Mouse (Mus musculus): ENCODE measurements around the gene Uqcc2. TPM values are rescaled to one million over a fixed set of nuclear protein-coding genes. Genes with fewer than 3 reads are reported as not detected.
A peak's percentile ranks its signal among the peaks of the same experiment; 100 is the strongest.

Uqcc2 gene
- polyA plus RNA-seq, 1 experiment from 2014 or later, result 349 TPM

DNA sequence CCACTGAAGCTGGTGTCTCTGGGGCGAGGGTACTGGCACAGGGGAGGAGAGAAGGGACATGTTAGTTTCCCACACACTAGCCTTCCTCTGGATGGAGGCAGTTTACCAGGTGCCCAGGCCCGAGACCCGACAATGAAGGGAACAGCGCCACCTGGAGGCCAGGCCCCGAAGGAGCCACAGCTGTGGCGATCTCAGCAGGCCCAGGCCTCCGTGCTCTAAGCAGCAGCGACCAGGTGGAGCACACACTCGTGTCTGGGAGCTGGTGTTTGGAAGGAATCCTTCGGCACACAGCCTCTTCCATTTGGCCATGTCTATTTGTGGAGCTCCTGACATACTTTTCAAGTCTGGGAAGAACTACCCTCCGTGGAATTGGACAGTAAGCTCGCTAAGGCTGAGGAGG is 8.5 kb downstream of the Uqcc2 start:
- Histone ChIP-seq H3K4me2 (ENCODE audit: low read depth, low read length) (no peak overlapping the region), H3K4me1 (ENCODE audit: control insufficient read depth, insufficient read depth, low read length) (peaks cover 24% of the 10 kb centered on the region), H3K36me3 (ENCODE audit: control insufficient read depth, insufficient read depth, low read length) (peaks cover 7% of the 10 kb centered on the region; the same call in 1 of the 2 replicates), H3K27ac (ENCODE audit: low read depth, low read length) (no peak overlapping the region), H3K4me3 (ENCODE audit: low read depth, low read length) (no peak overlapping the region), H3K9ac (replicated peaks; ENCODE audit: low read depth, low read length) (no peak overlapping the region), H3K9me3 (ENCODE audit: control insufficient read depth, low read length) (no peaks in the 10 kb centered on the region), H3K27me3 (ENCODE audit: control insufficient read depth, insufficient read depth, low read length) (no peaks in the 10 kb centered on the region; the same call in 1 of the 2 replicates)
- 33% methylated on average over 12 of the region's 12 CpGs for WGBS
- no peak for ATAC-seq (ENCODE audit: low read depth)

GRCm38 (mm10) chr17:27123813-27124375 is 9.8 kb downstream of the Uqcc2 start:
- H3K4me2 ChIP-seq (ENCODE audit: low read depth, low read length), result no peak overlapping the region
- H3K4me1 ChIP-seq (ENCODE audit: control insufficient read depth, insufficient read depth, low read length), result peaks cover 23% of the 10 kb centered on the region; the same call in 1 of the 2 replicates
- H3K27ac ChIP-seq (ENCODE audit: low read depth, low read length), result no peak overlapping the region
- H3K36me3 ChIP-seq (ENCODE audit: control insufficient read depth, insufficient read depth, low read length), result peaks cover 7% of the 10 kb centered on the region; the same call in 1 of the 2 replicates
- no peak overlapping the region for H3K4me3 ChIP-seq (ENCODE audit: low read depth, low read length)
- no peaks in the 10 kb centered on the region for H3K9me3 ChIP-seq (ENCODE audit: control insufficient read depth, low read length)
- no peak for ATAC-seq (ENCODE audit: low read depth)
- WGBS, result 77% methylated on average over 7 of the region's 7 CpGs
- H3K9ac ChIP-seq (replicated peaks; ENCODE audit: low read depth, low read length), result no peak overlapping the region
- H3K27me3 ChIP-seq (ENCODE audit: control insufficient read depth, insufficient read depth, low read length), result no peaks in the 10 kb centered on the region; the same call in 1 of the 2 replicates

- 89% methylated on average over 2 of the region's 2 CpGs for WGBS
- Histone ChIP-seq H3K9ac (replicated peaks; ENCODE audit: low read depth, low read length) (no peak overlapping the region), H3K4me3 (ENCODE audit: low read depth, low read length) (no peak overlapping the region)
Observed at GRCm38 (mm10) chr17:27123103-27123502, 10.6 kb downstream of the Uqcc2 start.

DNA sequence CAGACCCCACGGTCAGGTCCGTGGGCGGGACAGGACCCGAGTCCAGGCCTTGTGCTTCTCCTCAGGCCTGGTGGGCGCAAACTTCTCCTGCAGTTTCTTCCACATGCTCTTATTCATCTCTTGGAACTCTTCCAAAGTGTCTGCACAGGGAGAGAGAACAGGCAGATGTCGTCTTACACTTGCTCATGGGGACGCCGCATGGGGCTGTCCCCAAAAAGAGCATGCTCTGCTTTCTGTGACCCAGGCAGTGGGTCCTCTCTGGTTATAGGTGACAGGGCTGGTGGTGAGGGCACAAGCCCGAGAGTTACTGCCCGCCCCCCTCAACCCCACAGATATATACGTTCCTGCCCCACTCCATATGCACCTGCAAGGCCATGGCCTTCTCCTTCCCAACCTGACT is 11.0 kb downstream of the Uqcc2 start:
- peaks cover 19% of the 10 kb centered on the region; the same call in 1 of the 2 replicates for H3K4me1 ChIP-seq (ENCODE audit: control insufficient read depth, insufficient read depth, low read length)
- no peak overlapping the region for H3K27ac ChIP-seq (ENCODE audit: low read depth, low read length)
- no peaks in the 10 kb centered on the region; the same call in 1 of the 2 replicates for H3K27me3 ChIP-seq (ENCODE audit: control insufficient read depth, insufficient read depth, low read length)
- ATAC-seq (ENCODE audit: low read depth), result no peak
- WGBS, result 79% methylated on average over 11 of the region's 11 CpGs
- H3K9ac ChIP-seq (replicated peaks; ENCODE audit: low read depth, low read length), result no peak overlapping the region
- no peaks in the 10 kb centered on the region for H3K9me3 ChIP-seq (ENCODE audit: control insufficient read depth, low read length)
- H3K36me3 ChIP-seq (ENCODE audit: control insufficient read depth, insufficient read depth, low read length), result peaks cover 7% of the 10 kb centered on the region; the same call in 1 of the 2 replicates
- H3K4me2 ChIP-seq (ENCODE audit: low read depth, low read length), result no peak overlapping the region
- H3K4me3 ChIP-seq (ENCODE audit: low read depth, low read length), result no peak overlapping the region

More at GRCm38 (mm10) chr17:27123103-27123502, 10.6 kb downstream of the Uqcc2 start:
- Histone ChIP-seq H3K9me3 (ENCODE audit: control insufficient read depth, low read length) (no peaks in the 10 kb centered on the region), H3K4me1 (ENCODE audit: control insufficient read depth, insufficient read depth, low read length) (peaks cover 22% of the 10 kb centered on the region; the same call in 1 of the 2 replicates), H3K4me2 (ENCODE audit: low read depth, low read length) (no peak overlapping the region), H3K27me3 (ENCODE audit: control insufficient read depth, insufficient read depth, low read length) (no peaks in the 10 kb centered on the region; the same call in 1 of the 2 replicates), H3K27ac (ENCODE audit: low read depth, low read length) (no peak overlapping the region), H3K36me3 (ENCODE audit: control insufficient read depth, insufficient read depth, low read length) (peaks cover 7% of the 10 kb centered on the region; the same call in 1 of the 2 replicates)
- no peak for ATAC-seq (ENCODE audit: low read depth)

DNA sequence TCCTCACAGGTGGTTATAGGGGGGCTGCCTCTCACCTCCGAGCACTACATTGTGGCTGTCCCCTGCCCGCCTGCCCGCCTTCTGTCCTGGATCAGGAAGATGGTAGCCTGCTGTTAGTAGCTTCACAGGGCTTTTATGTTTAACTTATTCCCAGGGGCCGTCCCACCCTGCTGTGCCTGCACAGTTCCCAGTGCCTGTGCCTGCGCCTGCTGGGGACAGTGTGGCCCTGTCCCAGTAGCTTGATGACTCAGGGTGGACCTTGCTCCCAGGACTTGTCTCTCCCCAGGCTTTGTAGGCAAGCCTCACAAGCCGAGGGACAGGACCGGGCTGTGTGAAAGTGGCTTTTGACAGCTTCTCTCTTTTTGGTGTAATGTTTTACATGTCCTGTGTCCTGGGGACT is 11.9 kb downstream of the Uqcc2 start:
- ATAC-seq (ENCODE audit: low read depth), result no peak
- WGBS, result 75% methylated on average over 7 of the region's 7 CpGs
- H3K9ac ChIP-seq (replicated peaks; ENCODE audit: low read depth, low read length), result no peak overlapping the region
- no peak overlapping the region for H3K4me2 ChIP-seq (ENCODE audit: low read depth, low read length)
- H3K27me3 ChIP-seq (ENCODE audit: control insufficient read depth, insufficient read depth, low read length), result no peaks in the 10 kb centered on the region; the same call in 1 of the 2 replicates
- H3K36me3 ChIP-seq (ENCODE audit: control insufficient read depth, insufficient read depth, low read length), result peaks cover 7% of the 10 kb centered on the region; the same call in 1 of the 2 replicates
- no peaks in the 10 kb centered on the region for H3K9me3 ChIP-seq (ENCODE audit: control insufficient read depth, low read length)
- peaks cover 16% of the 10 kb centered on the region; the same call in 1 of the 2 replicates for H3K4me1 ChIP-seq (ENCODE audit: control insufficient read depth, insufficient read depth, low read length)
- no peak overlapping the region for H3K4me3 ChIP-seq (ENCODE audit: low read depth, low read length)
- no peak overlapping the region for H3K27ac ChIP-seq (ENCODE audit: low read depth, low read length)

DNA sequence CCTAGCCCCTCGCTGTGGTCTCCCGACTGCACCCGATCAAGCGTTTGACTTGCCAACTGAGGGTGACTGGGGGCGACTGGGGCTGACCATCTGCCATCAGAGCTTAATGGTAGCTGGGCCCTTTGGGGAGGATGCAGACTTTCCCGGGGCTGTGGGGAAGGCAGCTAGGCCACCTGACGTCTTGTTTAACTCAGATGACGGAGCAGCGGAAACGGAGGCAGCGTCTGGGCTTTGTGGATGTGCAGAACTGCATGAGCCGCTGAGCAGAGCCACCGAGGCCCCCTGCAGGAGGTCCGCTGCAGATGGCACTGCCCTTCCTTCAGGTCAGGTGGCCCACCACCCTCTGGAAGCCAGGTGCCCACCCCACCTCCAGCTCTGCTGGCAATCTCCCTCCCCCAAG is 12.4 kb downstream of the Uqcc2 start:
- peaks cover 14% of the 10 kb centered on the region; the same call in 1 of the 2 replicates for H3K4me1 ChIP-seq (ENCODE audit: control insufficient read depth, insufficient read depth, low read length)
- no peak overlapping the region for H3K27ac ChIP-seq (ENCODE audit: low read depth, low read length)
- peaks cover 7% of the 10 kb centered on the region; the same call in 1 of the 2 replicates for H3K36me3 ChIP-seq (ENCODE audit: control insufficient read depth, insufficient read depth, low read length)
- no peak overlapping the region for H3K4me2 ChIP-seq (ENCODE audit: low read depth, low read length)
- ATAC-seq (ENCODE audit: low read depth), result no peak
- H3K27me3 ChIP-seq (ENCODE audit: control insufficient read depth, insufficient read depth, low read length), result no peaks in the 10 kb centered on the region; the same call in 1 of the 2 replicates
- no peak overlapping the region for H3K9ac ChIP-seq (replicated peaks; ENCODE audit: low read depth, low read length)
- no peak overlapping the region for H3K4me3 ChIP-seq (ENCODE audit: low read depth, low read length)
- H3K9me3 ChIP-seq (ENCODE audit: control insufficient read depth, low read length), result no peaks in the 10 kb centered on the region
- 36% methylated on average over 14 of the region's 14 CpGs for WGBS

- no peak overlapping the region for H3K4me2 ChIP-seq (ENCODE audit: low read depth, low read length)
- H3K27ac ChIP-seq (ENCODE audit: low read depth, low read length), result no peak overlapping the region
- no peak for ATAC-seq (ENCODE audit: low read depth)
- no peaks in the 10 kb centered on the region for H3K9me3 ChIP-seq (ENCODE audit: control insufficient read depth, low read length)
- H3K27me3 ChIP-seq (ENCODE audit: control insufficient read depth, insufficient read depth, low read length), result no peaks in the 10 kb centered on the region; the same call in 1 of the 2 replicates
- WGBS, result 9% methylated on average over 18 of the region's 18 CpGs
- no peak overlapping the region for H3K4me3 ChIP-seq (ENCODE audit: low read depth, low read length)
- peaks cover 7% of the 10 kb centered on the region; the same call in 1 of the 2 replicates for H3K36me3 ChIP-seq (ENCODE audit: control insufficient read depth, insufficient read depth, low read length)
- 0 out of 2 replicates have a peak overlapping the region, but pooled peaks have one; percentile 8 for H3K9ac ChIP-seq (replicated peaks; ENCODE audit: low read depth, low read length)
- H3K4me1 ChIP-seq (ENCODE audit: control insufficient read depth, insufficient read depth, low read length), result peaks cover 14% of the 10 kb centered on the region; the same call in 1 of the 2 replicates
Observed at GRCm38 (mm10) chr17:27120561-27121024, 13.1 kb downstream of the Uqcc2 start.

DNA sequence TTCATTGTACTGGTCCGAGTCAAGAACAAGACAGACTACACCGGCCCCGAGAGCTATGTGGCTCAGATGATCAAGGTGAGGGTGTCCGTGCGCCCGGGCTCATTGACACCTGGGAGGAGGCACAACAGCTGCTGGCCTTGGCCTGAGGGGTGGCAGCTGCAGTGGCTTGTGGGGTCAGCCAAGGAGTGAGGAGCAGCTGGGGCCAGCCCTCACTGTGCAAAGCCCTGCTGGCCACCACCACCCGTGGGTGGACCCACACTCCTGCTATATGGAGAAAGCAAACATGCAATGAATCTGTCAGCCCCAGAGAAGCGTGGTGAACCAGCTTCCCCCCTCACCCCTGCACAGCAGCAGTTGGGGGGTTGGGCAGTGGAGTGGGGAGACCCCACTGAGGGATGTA is 13.8 kb downstream of the Uqcc2 start:
- H3K27me3 ChIP-seq (ENCODE audit: control insufficient read depth, insufficient read depth, low read length), result no peaks in the 10 kb centered on the region; the same call in 1 of the 2 replicates
- no peak for ATAC-seq (ENCODE audit: low read depth)
- peaks cover 14% of the 10 kb centered on the region; the same call in 1 of the 2 replicates for H3K4me1 ChIP-seq (ENCODE audit: control insufficient read depth, insufficient read depth, low read length)
- no peaks in the 10 kb centered on the region for H3K9me3 ChIP-seq (ENCODE audit: control insufficient read depth, low read length)
- H3K9ac ChIP-seq (replicated peaks; ENCODE audit: low read depth, low read length), result no peak overlapping the region
- no peak overlapping the region for H3K27ac ChIP-seq (ENCODE audit: low read depth, low read length)
- H3K36me3 ChIP-seq (ENCODE audit: control insufficient read depth, insufficient read depth, low read length), result peaks cover 7% of the 10 kb centered on the region; the same call in 1 of the 2 replicates
- H3K4me2 ChIP-seq (ENCODE audit: low read depth, low read length), result no peak overlapping the region
- WGBS, result 65% methylated on average over 8 of the region's 8 CpGs
- no peak overlapping the region for H3K4me3 ChIP-seq (ENCODE audit: low read depth, low read length)

DNA sequence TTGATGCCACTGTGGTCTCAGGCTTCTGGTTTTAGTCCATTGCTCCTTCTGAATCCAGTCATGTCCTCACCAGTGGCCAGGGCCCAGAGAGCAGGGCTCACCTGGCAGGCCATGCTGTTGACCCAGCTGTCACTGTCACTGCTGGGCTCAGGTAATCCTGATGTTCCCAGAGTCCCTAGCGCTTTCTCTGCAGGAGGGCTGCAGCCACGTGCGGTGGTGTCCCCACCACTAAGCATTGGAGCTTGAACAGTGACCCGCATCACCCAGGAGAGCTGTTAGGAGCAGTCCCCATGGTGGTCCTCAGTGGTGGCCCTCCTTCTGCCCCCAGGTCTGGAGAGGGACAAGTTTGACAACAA is 14.2 kb downstream of the Uqcc2 start:
- H3K27ac ChIP-seq (ENCODE audit: low read depth, low read length), result no peak overlapping the region
- H3K9ac ChIP-seq (replicated peaks; ENCODE audit: low read depth, low read length), result no peak overlapping the region
- H3K4me3 ChIP-seq (ENCODE audit: low read depth, low read length), result no peak overlapping the region
- ATAC-seq (ENCODE audit: low read depth), result no peak
- H3K27me3 ChIP-seq (ENCODE audit: control insufficient read depth, insufficient read depth, low read length), result no peaks in the 10 kb centered on the region; the same call in 1 of the 2 replicates
- 86% methylated on average over 4 of the region's 4 CpGs for WGBS
- H3K9me3 ChIP-seq (ENCODE audit: control insufficient read depth, low read length), result no peaks in the 10 kb centered on the region
- peaks cover 7% of the 10 kb centered on the region; the same call in 1 of the 2 replicates for H3K36me3 ChIP-seq (ENCODE audit: control insufficient read depth, insufficient read depth, low read length)
- H3K4me1 ChIP-seq (ENCODE audit: control insufficient read depth, insufficient read depth, low read length), result peaks cover 14% of the 10 kb centered on the region; the same call in 1 of the 2 replicates
- H3K4me2 ChIP-seq (ENCODE audit: low read depth, low read length), result no peak overlapping the region

Data from neural tube, embryonic 14.5 days (tissue).